Mouse (Mus musculus) small intestine, adult 2 months (tissue): Measurements from ENCODE around the gene Trpm3.

Experiments
- CTCF ChIP-seq: fragments of 200-500 bp; IDR thresholded peaks from 2 replicates; pipeline ENCODE4 v1.5.1; 2012; ENCODE audit warnings: low read depth, mild to moderate bottlenecking, control low read depth, inconsistent platforms, low read length, moderate library complexity, mixed read lengths; ENCODE audit not compliant: insufficient replicate concordance, insufficient read length; ENCODE audit errors: extremely low read depth
- POLR2A ChIP-seq: fragments of 200-500 bp; IDR thresholded peaks from 2 replicates; pipeline ENCODE4 v1.6.1; 2012; ENCODE audit warnings: low read depth, mild to moderate bottlenecking, control low read depth, inconsistent platforms, low read length, moderate library complexity

- no peak for TF ChIP-seq CTCF
- no peak for TF ChIP-seq POLR2A
Measured at GRCm38 (mm10) chr19:22789753-22790152, 650.9 kb downstream of the Trpm3 start.
